Mouse (Mus musculus) spleen, adult 2 months (tissue): ENCODE measurements around the gene Hoxd10. TPM values are rescaled to one million over a fixed set of nuclear protein-coding genes. Genes with fewer than 3 reads are reported as not detected.

Experiments
- DNase-seq, 2 experiments: peaks; one replicate each; pipeline versions ENCODE4 v3.0.0 to v3.0.0-alpha.2; 2012 to 2021; ENCODE audit warnings: low spot score in 2 of 2, low read depth in 1 of 2
- H3K27ac ChIP-seq: fragments of 200-500 bp; 2 replicates; pipeline ENCODE4 v1.5.1; 2012; ENCODE audit warnings: low read length, inconsistent platforms; ENCODE audit not compliant: insufficient read depth
- H3K27me3 ChIP-seq: fragments of 200-500 bp; 2 replicates; pipeline ENCODE4 v1.6.1; 2012; ENCODE audit warnings: mild to moderate bottlenecking, moderate library complexity, low read length, inconsistent platforms; ENCODE audit not compliant: control insufficient read depth, insufficient read depth
- H3K36me3 ChIP-seq: fragments of 200-500 bp; 2 replicates; pipeline ENCODE4 v1.6.1; 2012; ENCODE audit warnings: mild to moderate bottlenecking, low read length, inconsistent platforms; ENCODE audit not compliant: control insufficient read depth, insufficient read depth
- H3K4me1 ChIP-seq: fragments of 200-500 bp; 2 replicates; pipeline ENCODE4 v1.6.1; 2011; ENCODE audit warnings: inconsistent platforms; ENCODE audit not compliant: control insufficient read depth, insufficient read depth, insufficient read length
- H3K4me3 ChIP-seq: fragments of 200-500 bp; 2 replicates; pipeline ENCODE4 v1.5.1; 2011; ENCODE audit warnings: mild to moderate bottlenecking, inconsistent platforms; ENCODE audit not compliant: insufficient read depth, insufficient read length; ENCODE audit errors: extremely low read depth
- CTCF ChIP-seq: fragments of 200-500 bp; IDR thresholded peaks from 2 replicates; pipeline ENCODE4 v1.5.1; 2011; ENCODE audit warnings: mild to moderate bottlenecking, inconsistent platforms; ENCODE audit not compliant: insufficient read depth, insufficient read length, insufficient replicate concordance; ENCODE audit errors: extremely low read depth
- POLR2A ChIP-seq: fragments of 200-500 bp; IDR thresholded peaks from 2 replicates; pipeline ENCODE4 v1.6.1; 2011; ENCODE audit warnings: low read depth, low read length, inconsistent platforms
- WGBS: fragments of 180-500 bp; shearing (Covaris S2); methylation state at CpG from one replicate; pipeline ENCODE4 v1.1.7; 2018; 5-methylcytosine and 5-hydroxymethylcytosine counted together
- polyA plus RNA-seq: library from polyadenylated mRNA; depleted of rRNA; stranded (reverse); fragments of >200 nt; gene quantifications from 2 replicates; pipeline ENCODE4 v1.2.3, GENCODE M21; 2012

Gene Hoxd10
- polyA plus RNA-seq, 1 experiment, result not detected

- Histone ChIP-seq H3K27me3 (peaks cover 53% of the 10 kb centered on the region), H3K4me1 (no peaks in the 10 kb centered on the region), H3K27ac (no peak overlapping the region), H3K36me3 (no peaks in the 10 kb centered on the region), H3K4me3 (no peak overlapping the region)
- WGBS, result 4% methylated on average over 24 of the region's 24 CpGs
- no peak for DNase-seq
- TF ChIP-seq POLR2A (no peak), CTCF (no peak)
Observed at GRCm38 (mm10) chr2:74689574-74690337, 2.0 kb upstream of the Hoxd10 start.

GRCm38 (mm10) chr2:74690338-74690716 is 1.4 kb upstream of the Hoxd10 start:
- TF ChIP-seq POLR2A (no peak), CTCF (no peak)
- H3K4me3 ChIP-seq, result no peak overlapping the region
- no peak overlapping the region for H3K27ac ChIP-seq
- no peaks in the 10 kb centered on the region for H3K36me3 ChIP-seq
- H3K4me1 ChIP-seq, result no peaks in the 10 kb centered on the region
- DNase-seq, result no peak
- 11% methylated on average over 8 of the region's 8 CpGs for WGBS
- H3K27me3 ChIP-seq, result peaks cover 54% of the 10 kb centered on the region

- Histone ChIP-seq H3K36me3 (no peaks in the 10 kb centered on the region), H3K4me3 (no peak overlapping the region), H3K4me1 (no peaks in the 10 kb centered on the region), H3K27ac (no peak overlapping the region), H3K27me3 (peaks cover 58% of the 10 kb centered on the region)
- no peak for DNase-seq
- whole genome bisulfite sequencing, result 7% methylated on average over 35 of the region's 35 CpGs
- TF ChIP-seq CTCF (no peak), POLR2A (no peak)
Observed at GRCm38 (mm10) chr2:74691995-74692807, 477 bp downstream of the Hoxd10 start.

- Histone ChIP-seq H3K4me3 (no peak overlapping the region), H3K27me3 (peaks cover 58% of the 10 kb centered on the region), H3K4me1 (peaks cover 2% of the 10 kb centered on the region; the same call in 1 of the 2 replicates), H3K27ac (no peak overlapping the region), H3K36me3 (no peaks in the 10 kb centered on the region)
- WGBS, result 6% methylated on average over 20 of the region's 20 CpGs
- no peak for DNase-seq
- no peak for TF ChIP-seq CTCF
- no peak for TF ChIP-seq POLR2A
Observed at GRCm38 (mm10) chr2:74692808-74693431, 1.2 kb downstream of the Hoxd10 start.

GRCm38 (mm10) chr2:74693432-74693827 is 1.7 kb downstream of the Hoxd10 start:
- Histone ChIP-seq H3K36me3 (no peaks in the 10 kb centered on the region), H3K4me1 (peaks cover 7% of the 10 kb centered on the region; the same call in 1 of the 2 replicates), H3K27me3 (peaks cover 61% of the 10 kb centered on the region), H3K27ac (no peak overlapping the region), H3K4me3 (no peak overlapping the region)
- TF ChIP-seq CTCF, result no peak
- no peak for TF ChIP-seq POLR2A
- WGBS, result 27% methylated on average over 4 of the region's 4 CpGs
- no peak for DNase-seq

- Histone ChIP-seq H3K4me1 (peaks cover 9% of the 10 kb centered on the region; the same call in 1 of the 2 replicates), H3K27ac (no peak overlapping the region), H3K36me3 (no peaks in the 10 kb centered on the region), H3K27me3 (peaks cover 64% of the 10 kb centered on the region), H3K4me3 (no peak overlapping the region)
- 6% methylated on average over 16 of the region's 16 CpGs for WGBS
- no peak for DNase-seq
- no peak for TF ChIP-seq CTCF
- TF ChIP-seq POLR2A, result no peak
Observed at GRCm38 (mm10) chr2:74694066-74694465, 2.3 kb downstream of the Hoxd10 start.

- peaks cover 9% of the 10 kb centered on the region; the same call in 1 of the 2 replicates for H3K4me1 ChIP-seq
- no peak overlapping the region for H3K27ac ChIP-seq
- H3K36me3 ChIP-seq, result no peaks in the 10 kb centered on the region
- TF ChIP-seq POLR2A (no peak), CTCF (no peak)
- no peak overlapping the region for H3K4me3 ChIP-seq
- 25% methylated on average over 1 of the region's 1 CpGs for WGBS
- DNase-seq, result no peak
- H3K27me3 ChIP-seq, result peaks cover 61% of the 10 kb centered on the region
Observed at GRCm38 (mm10) chr2:74695383-74695782, 3.7 kb downstream of the Hoxd10 start.
